Mouse (Mus musculus): ENCODE measurements at regions not wholly inside any gene's neighbourhood (a gene's known extent, or its start where the extent isn't known, plus 50 kb on each side); places are given as distances from the start of the nearest gene placed in this dataset.
A peak's percentile ranks its signal among the peaks of the same experiment; 100 is the strongest.

DNA sequence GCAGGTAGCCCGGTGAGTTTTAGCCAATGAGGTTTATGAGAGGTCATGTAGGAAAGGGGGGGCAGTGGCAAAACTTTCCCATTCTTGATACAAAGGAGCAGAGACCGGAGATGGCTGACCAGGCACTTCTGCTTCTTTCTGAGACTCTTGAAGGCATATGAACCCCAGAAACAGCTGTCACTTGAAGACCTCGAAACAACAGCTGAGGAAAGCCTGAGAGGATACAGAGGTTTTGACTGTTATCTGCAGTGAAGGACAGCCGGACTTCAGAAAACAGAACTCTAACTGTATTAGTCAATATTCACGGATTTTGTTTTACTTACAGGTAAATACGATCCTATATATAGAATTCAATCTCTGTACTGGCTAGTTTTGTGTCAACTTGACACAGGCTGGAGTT, 50.0 kb upstream of the Tiparp start:
- no peak for ATAC-seq (ENCODE audit: insufficient number of reproducible peaks, insufficient read depth, low FRiP score, low TSS enrichment, low read depth)
- no peak overlapping the region for H3K9ac ChIP-seq (replicated peaks)
- H3K27me3 ChIP-seq, result no peaks in the 10 kb centered on the region
- H3K4me2 ChIP-seq, result no peak overlapping the region
- H3K4me3 ChIP-seq (replicated peaks), result no peak overlapping the region
- WGBS, result 80% methylated on average over 6 of the region's 6 CpGs
- H3K9me3 ChIP-seq, result no peaks in the 10 kb centered on the region
- H3K36me3 ChIP-seq, result no peaks in the 10 kb centered on the region
- H3K4me1 ChIP-seq (replicated peaks), result 0 out of 2 replicates have a peak, but pooled peaks cover 8% of the 10 kb centered on the region
- H3K27ac ChIP-seq, result no peak overlapping the region

DNA sequence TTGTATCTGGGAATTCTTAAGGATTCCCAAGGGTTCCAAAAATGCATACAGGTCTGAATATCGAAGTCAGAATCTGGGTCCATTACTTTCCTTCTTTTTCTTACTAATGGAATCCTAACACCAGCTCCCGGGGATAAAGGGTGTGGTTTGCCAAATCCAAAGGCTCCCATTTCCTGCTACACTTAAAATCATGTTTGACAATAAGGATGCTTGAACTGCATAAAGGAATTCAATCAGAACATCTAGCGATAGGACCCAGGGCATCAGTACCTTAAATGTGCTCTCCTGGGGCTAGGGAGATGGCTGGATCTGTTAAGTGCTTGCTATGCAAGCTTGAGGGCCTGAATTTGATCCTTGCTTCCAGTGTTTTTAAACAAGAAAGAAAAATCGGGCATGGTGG, 51.1 kb upstream of the Tiparp start:
- Histone ChIP-seq H3K36me3 (no peaks in the 10 kb centered on the region), H3K4me2 (no peak overlapping the region), H3K9me3 (no peaks in the 10 kb centered on the region), H3K4me3 (replicated peaks) (no peak overlapping the region), H3K27me3 (no peaks in the 10 kb centered on the region), H3K4me1 (replicated peaks) (0 out of 2 replicates have a peak, but pooled peaks cover 6% of the 10 kb centered on the region), H3K27ac (no peak overlapping the region), H3K9ac (replicated peaks) (no peak overlapping the region)
- ATAC-seq (ENCODE audit: insufficient number of reproducible peaks, insufficient read depth, low FRiP score, low TSS enrichment, low read depth), result no peak
- 73% methylated on average over 4 of the region's 4 CpGs for WGBS

DNA sequence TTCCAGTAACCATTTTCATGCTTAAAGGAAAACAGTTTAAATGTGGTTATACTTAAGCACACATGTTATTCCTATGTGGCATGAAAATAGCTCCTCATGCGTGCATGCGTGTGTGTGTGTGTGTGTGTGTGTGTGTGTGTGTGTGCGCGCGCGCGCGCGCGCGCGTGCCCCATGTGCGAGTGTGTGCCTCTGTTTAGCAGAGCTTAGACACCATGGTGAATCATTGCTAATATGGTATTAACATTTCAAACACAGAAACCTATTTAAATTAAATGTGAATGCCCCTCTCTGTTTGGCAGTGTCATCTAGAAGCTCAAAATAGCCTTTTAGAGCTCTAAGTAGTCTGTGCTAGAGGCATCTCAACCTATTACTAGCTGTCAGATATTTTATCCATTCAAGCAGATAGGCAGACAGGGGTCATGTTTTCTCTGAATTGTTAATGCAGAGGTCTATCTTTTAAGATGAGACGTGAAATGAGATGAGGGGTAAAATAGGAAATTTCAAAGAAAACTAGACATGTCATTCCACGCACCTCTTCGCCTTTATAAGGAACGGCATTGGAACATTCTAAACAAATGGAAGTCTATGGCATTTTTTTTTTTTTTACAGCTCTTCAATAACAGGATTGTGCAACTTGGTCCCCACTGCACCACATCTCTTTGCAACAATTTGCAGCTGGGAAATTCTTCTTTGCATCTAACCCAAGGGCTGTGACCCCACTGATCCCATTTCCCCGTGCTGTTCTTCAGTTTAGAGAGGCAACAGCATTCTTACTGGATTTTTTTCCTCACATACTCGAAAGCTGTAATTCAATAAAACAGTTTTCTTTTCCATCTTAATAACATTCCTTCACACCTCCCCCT, 51.9 kb upstream of the Tiparp start:
- no peaks in the 10 kb centered on the region for H3K9me3 ChIP-seq
- no peak overlapping the region for H3K9ac ChIP-seq (replicated peaks)
- H3K36me3 ChIP-seq, result no peaks in the 10 kb centered on the region
- H3K4me1 ChIP-seq (replicated peaks), result no peaks in the 10 kb centered on the region
- H3K4me2 ChIP-seq, result no peak overlapping the region
- no peaks in the 10 kb centered on the region for H3K27me3 ChIP-seq
- WGBS, result 91% methylated on average over 18 of the region's 19 CpGs
- ATAC-seq (ENCODE audit: insufficient number of reproducible peaks, insufficient read depth, low FRiP score, low TSS enrichment, low read depth), result no peak
- no peak overlapping the region for H3K27ac ChIP-seq
- no peak overlapping the region for H3K4me3 ChIP-seq (replicated peaks)

DNA sequence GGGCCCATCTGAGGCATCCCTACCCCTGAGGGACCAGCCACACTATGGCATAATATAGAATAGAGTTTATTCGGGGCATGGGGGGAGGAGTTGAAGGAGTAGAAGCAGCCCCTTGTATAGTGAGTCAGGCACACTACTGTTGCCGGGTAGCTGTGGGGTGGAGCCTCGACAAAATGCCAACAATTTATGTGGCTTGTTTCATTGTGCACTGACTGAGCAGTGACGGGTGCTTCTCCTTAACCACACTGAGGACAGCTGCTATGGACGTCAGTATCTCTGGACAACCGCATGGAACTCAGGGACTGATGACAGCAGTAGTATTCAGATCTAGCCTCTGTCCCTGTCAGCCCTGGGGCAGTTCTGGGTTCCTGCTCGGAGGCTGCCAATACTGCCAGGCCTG, 53.6 kb upstream of the Tiparp start:
- 80% methylated on average over 7 of the region's 7 CpGs for WGBS
- no peak for ATAC-seq (ENCODE audit: insufficient number of reproducible peaks, insufficient read depth, low FRiP score, low TSS enrichment, low read depth)

DNA sequence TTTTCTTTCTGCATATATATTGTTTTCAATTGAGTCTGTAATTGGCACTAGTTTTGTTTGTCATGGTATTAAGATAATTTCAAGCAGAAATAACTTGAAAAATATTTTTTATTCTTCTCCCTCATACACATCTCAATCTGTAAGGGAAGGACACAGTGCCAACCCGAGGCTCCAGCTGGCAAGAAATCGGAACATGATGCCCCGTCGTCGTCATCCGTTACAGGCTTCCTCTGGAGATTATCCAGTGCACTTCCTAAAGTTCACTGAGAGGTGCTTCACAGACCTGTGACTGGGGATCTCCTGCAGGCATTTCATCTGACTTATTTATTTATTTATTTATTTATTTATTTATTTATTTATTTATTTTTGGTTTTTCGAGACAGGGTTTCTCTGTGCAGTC, 56.4 kb upstream of the Tiparp start:
- Histone ChIP-seq H3K4me1 (replicated peaks) (no peaks in the 10 kb centered on the region), H3K4me3 (replicated peaks) (no peak overlapping the region), H3K9ac (replicated peaks) (no peak overlapping the region), H3K36me3 (no peaks in the 10 kb centered on the region), H3K27me3 (no peaks in the 10 kb centered on the region), H3K27ac (no peak overlapping the region), H3K9me3 (no peaks in the 10 kb centered on the region), H3K4me2 (no peak overlapping the region)
- 88% methylated on average over 7 of the region's 7 CpGs for WGBS
- no peak for ATAC-seq (ENCODE audit: insufficient number of reproducible peaks, insufficient read depth, low FRiP score, low TSS enrichment, low read depth)

More for the DNA sequence above, 53.6 kb upstream of the Tiparp start:
- Histone ChIP-seq H3K4me2 (no peak overlapping the region), H3K9ac (replicated peaks) (no peak overlapping the region), H3K4me1 (replicated peaks) (no peaks in the 10 kb centered on the region), H3K36me3 (no peaks in the 10 kb centered on the region), H3K27me3 (no peaks in the 10 kb centered on the region), H3K9me3 (no peaks in the 10 kb centered on the region), H3K27ac (no peak overlapping the region), H3K4me3 (replicated peaks) (no peak overlapping the region)

DNA sequence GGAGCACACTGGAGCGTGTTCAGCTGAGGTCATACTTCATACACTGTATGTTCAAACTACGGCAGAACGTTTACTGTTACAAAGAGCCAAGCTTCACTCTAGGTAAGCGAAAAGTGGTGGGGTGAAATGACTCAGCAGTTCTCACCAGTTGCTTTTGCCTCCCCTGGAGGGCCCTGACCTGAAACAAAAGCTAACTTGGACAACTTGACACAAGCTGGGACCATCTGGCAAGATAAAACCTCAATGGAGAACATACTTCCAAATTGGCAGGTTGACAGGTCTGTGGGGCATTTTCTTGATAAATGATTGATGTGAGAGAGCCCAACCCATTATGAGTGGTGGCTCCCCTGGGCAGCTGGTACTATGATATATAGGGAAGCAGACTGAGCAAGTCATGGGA, 59.0 kb upstream of the Tiparp start:
- H3K27me3 ChIP-seq, result no peaks in the 10 kb centered on the region
- no peak overlapping the region for H3K4me3 ChIP-seq (replicated peaks)
- no peaks in the 10 kb centered on the region for H3K4me1 ChIP-seq (replicated peaks)
- no peak overlapping the region for H3K9ac ChIP-seq (replicated peaks)
- H3K36me3 ChIP-seq, result no peaks in the 10 kb centered on the region
- no peaks in the 10 kb centered on the region for H3K9me3 ChIP-seq
- 87% methylated on average over 4 of the region's 4 CpGs for WGBS
- ATAC-seq (ENCODE audit: insufficient number of reproducible peaks, insufficient read depth, low FRiP score, low TSS enrichment, low read depth), result no peak
- no peak overlapping the region for H3K4me2 ChIP-seq
- H3K27ac ChIP-seq, result no peak overlapping the region

DNA sequence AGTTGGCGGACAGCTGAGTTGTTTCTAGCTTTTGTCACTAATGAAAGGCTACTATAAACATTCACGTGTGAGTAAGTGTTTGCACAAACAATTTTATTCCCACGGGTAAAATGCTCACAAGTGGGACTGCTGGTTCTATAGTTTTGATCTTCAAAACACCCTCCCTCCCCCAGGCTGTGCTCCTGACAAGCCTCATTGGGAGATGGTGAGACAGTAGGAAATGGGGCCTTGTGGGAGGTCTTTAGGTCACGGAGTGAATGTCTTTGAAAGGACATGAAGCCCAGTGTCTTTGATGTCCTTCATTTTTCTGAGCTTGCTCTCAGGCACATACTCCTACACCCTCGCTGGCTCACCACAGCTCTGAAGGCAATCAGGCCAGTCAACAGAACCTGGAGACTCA, 63.4 kb upstream of the Tiparp start:
- WGBS, result 44% methylated on average over 5 of the region's 5 CpGs
- Histone ChIP-seq H3K27me3 (no peaks in the 10 kb centered on the region), H3K27ac (no peak overlapping the region), H3K36me3 (no peaks in the 10 kb centered on the region), H3K4me3 (replicated peaks) (no peak overlapping the region), H3K9me3 (no peaks in the 10 kb centered on the region), H3K9ac (replicated peaks) (no peak overlapping the region), H3K4me1 (replicated peaks) (no peaks in the 10 kb centered on the region), H3K4me2 (no peak overlapping the region)
- ATAC-seq (ENCODE audit: insufficient number of reproducible peaks, insufficient read depth, low FRiP score, low TSS enrichment, low read depth), result no peak

DNA sequence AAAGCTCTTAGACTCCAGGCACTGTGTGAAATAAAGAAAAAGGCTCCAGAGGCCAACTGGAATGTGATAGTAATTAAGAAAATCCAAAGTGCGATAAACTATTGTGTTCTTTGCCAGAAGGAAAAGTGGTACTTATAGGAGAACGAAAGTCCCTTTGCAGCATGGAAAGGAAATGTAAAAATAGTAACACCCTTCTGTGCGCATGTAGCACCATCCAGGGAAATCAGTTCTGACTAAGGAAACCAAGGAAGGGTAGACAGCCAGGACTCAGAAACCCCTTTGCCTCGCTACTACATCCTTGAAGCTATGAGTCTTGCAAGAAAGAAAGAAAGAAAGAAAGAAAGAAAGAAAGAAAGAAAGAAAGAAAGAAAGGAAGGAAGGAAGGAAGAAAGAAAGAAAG, 67.3 kb upstream of the Tiparp start:
- H3K4me1 ChIP-seq (replicated peaks), result peaks cover 2% of the 10 kb centered on the region
- no peak overlapping the region for H3K9ac ChIP-seq (replicated peaks)
- H3K27me3 ChIP-seq, result no peaks in the 10 kb centered on the region
- no peak overlapping the region for H3K27ac ChIP-seq
- no peak for ATAC-seq (ENCODE audit: insufficient number of reproducible peaks, insufficient read depth, low FRiP score, low TSS enrichment, low read depth)
- H3K4me2 ChIP-seq, result no peak overlapping the region
- no peaks in the 10 kb centered on the region for H3K36me3 ChIP-seq
- 70% methylated on average over 4 of the region's 4 CpGs for WGBS
- H3K9me3 ChIP-seq, result 0 out of 2 replicates have a peak, but pooled peaks cover 4% of the 10 kb centered on the region
- no peak overlapping the region for H3K4me3 ChIP-seq (replicated peaks)

DNA sequence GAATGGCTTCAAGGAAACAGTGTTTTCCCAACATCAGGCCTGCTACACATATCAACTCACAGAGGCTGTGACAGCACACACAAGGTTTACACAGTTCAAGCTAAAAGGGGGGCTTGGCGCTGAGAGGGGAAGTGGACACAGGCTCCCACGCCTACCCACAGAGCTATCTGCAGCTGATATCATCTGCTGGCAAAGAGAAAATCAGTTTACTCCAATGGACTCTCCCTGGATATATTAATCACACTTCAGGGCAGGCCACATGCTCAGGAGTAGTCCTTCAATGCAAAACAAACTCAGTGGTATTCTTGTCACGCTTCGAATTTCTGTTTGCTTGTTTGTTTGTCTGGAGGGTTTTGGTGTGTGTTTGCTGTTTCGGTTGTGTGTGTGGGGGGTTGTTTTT, 67.3 kb upstream of the Ssr3 start:
- no peaks in the 10 kb centered on the region for H3K36me3 ChIP-seq
- H3K27me3 ChIP-seq, result no peaks in the 10 kb centered on the region
- ATAC-seq (ENCODE audit: insufficient number of reproducible peaks, insufficient read depth, low FRiP score, low TSS enrichment, low read depth), result no peak
- H3K9me3 ChIP-seq, result 0 out of 2 replicates have a peak, but pooled peaks cover 4% of the 10 kb centered on the region
- 81% methylated on average over 5 of the region's 5 CpGs for WGBS
- H3K4me1 ChIP-seq (replicated peaks), result peaks cover 11% of the 10 kb centered on the region
- no peak overlapping the region for H3K4me2 ChIP-seq
- H3K27ac ChIP-seq, result no peak overlapping the region
- H3K4me3 ChIP-seq (replicated peaks), result no peak overlapping the region
- no peak overlapping the region for H3K9ac ChIP-seq (replicated peaks)

DNA sequence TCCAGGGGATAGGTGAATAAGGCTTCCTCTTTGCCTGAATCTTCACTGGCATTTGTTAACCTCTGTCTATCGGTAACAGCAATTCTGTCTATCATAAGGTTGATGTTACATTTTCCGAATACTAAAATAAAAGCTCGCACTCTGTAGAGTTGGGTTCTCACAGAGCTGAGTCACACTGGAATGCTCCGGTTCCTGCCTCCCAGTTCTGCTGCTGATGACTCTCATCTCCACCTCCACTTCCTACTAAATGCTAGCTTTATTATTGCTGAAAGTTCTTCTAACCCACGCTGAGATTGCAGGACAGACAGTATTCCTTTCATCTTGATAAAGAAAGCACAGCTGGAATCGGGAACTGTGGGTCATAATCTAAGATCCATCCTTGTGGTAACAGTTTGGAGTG, 65.5 kb upstream of the Ssr3 start:
- no peak overlapping the region for H3K4me2 ChIP-seq
- H3K36me3 ChIP-seq, result no peaks in the 10 kb centered on the region
- H3K9me3 ChIP-seq, result 0 out of 2 replicates have a peak, but pooled peaks cover 4% of the 10 kb centered on the region
- H3K27me3 ChIP-seq, result no peaks in the 10 kb centered on the region
- H3K27ac ChIP-seq, result no peak overlapping the region
- no peak for ATAC-seq (ENCODE audit: insufficient number of reproducible peaks, insufficient read depth, low FRiP score, low TSS enrichment, low read depth)
- H3K9ac ChIP-seq (replicated peaks), result no peak overlapping the region
- no peak overlapping the region for H3K4me3 ChIP-seq (replicated peaks)
- 58% methylated on average over 6 of the region's 6 CpGs for WGBS
- peaks cover 11% of the 10 kb centered on the region for H3K4me1 ChIP-seq (replicated peaks)

DNA sequence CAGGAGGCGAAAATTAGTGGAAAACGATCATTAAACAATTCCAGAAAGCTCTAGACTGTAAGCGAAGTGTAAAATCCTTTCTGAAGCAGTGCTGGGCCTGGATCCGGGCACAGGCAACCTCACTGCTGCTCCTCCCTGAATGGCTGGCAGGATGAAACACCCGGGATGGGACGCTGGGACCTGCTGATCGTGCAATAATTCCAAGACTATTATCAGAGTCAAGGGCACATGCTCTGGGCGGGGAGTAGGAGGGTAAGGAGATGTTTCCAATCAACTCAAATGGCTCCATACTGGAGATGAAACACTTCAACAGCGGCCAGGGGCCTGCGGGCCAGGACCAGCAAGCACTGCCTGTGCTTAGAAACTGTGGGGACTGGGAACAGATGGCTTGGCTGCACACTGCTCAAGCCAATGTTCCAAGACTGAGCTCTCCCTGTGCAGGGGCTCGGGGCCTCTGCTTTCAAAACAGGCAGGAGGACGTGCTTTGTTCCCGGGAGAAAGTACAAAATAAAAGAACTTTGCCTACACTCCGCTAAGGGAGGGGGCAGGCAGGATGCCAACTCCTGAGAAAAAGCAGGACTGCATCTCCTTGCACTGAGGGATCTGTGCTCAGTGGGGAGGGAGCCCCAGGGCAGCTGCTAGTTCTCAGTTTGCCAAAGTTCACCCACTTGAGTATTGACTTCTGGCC, 63.3 kb upstream of the Ssr3 start:
- Histone ChIP-seq H3K27me3 (no peaks in the 10 kb centered on the region), H3K4me2 (peak overlapping the region; percentile 26; the same call in 1 of the 2 replicates), H3K9ac (replicated peaks) (no peak overlapping the region), H3K9me3 (0 out of 2 replicates have a peak, but pooled peaks cover 4% of the 10 kb centered on the region), H3K36me3 (no peaks in the 10 kb centered on the region), H3K4me3 (replicated peaks) (no peak overlapping the region), H3K4me1 (replicated peaks) (peaks cover 11% of the 10 kb centered on the region), H3K27ac (peak overlapping the region; percentile 87)
- peak; percentile 84 for ATAC-seq (ENCODE audit: insufficient number of reproducible peaks, insufficient read depth, low FRiP score, low TSS enrichment, low read depth)
- WGBS, result 32% methylated on average over 14 of the region's 14 CpGs
